Mouse (Mus musculus): ENCODE measurements around the gene Dhx32.

DNA sequence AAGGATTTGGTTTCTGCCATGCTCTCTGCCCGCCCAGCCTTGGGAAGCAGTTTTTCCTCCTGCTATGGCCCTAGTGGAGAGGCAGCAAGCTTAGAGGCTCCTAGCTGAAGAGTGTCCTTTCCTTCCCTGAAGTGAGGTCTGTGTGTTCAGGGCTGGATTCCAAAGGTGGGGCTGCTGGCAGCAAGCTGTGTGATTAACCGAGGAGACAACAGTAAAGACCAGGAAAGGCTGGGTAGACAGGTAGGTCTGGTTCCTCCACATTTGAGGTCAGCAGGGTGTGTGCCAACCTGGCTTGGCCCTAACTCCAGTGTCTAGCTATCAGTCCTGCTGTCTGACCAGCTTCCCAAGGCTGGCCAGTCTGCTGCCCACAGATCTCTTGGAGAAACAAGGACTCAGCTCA lies 12.2 kb upstream of the Dhx32 start:
- no peak for TF ChIP-seq HCFC1 (IDR thresholded peaks at IDR 0.05; ENCODE audit: borderline replicate concordance, insufficient read depth, low read length)
- no peak for TF ChIP-seq ZNF384 (IDR thresholded peaks at IDR 0.05; ENCODE audit: low read depth, low read length)
- no peak for TF ChIP-seq CHD2 (IDR thresholded peaks at IDR 0.05; ENCODE audit: low read depth, low read length)
- TF ChIP-seq MAFK (IDR thresholded peaks at IDR 0.05; ENCODE audit: insufficient read depth, low read depth, low read length) = no peak
